Mouse (Mus musculus) bone marrow, adult 2 months (tissue): ENCODE measurements around the gene Stk10. TPM values are rescaled to one million over a fixed set of nuclear protein-coding genes. Genes with fewer than 3 reads are reported as not detected.

Source experiments
- H3K27ac ChIP-seq: fragments of 200-500 bp; 2 replicates; pipeline ENCODE4 v1.5.1; 2012; ENCODE audit warnings: low read depth, mild to moderate bottlenecking, control low read depth, inconsistent platforms, low read length; ENCODE audit not compliant: control insufficient read depth, poor library complexity, insufficient read depth
- H3K4me1 ChIP-seq: fragments of 200-500 bp; 2 replicates; pipeline ENCODE4 v1.6.1; 2011; ENCODE audit warnings: low read length; ENCODE audit not compliant: control insufficient read depth, insufficient read depth
- H3K4me3 ChIP-seq: fragments of 200-500 bp; replicated peaks from 2 replicates; pipeline ENCODE3; 2011; ENCODE audit warnings: mild to moderate bottlenecking, low read depth, low read length, control low read depth; ENCODE audit not compliant: control insufficient read depth
- CTCF ChIP-seq: fragments of 200-500 bp; IDR thresholded peaks from 2 replicates; pipeline ENCODE4 v1.5.1; 2011; ENCODE audit warnings: low read length, control low read depth; ENCODE audit not compliant: control insufficient read depth, insufficient read depth
- POLR2A ChIP-seq: fragments of 200-500 bp; IDR thresholded peaks from 2 replicates; pipeline ENCODE4 v1.6.1; 2011; ENCODE audit warnings: low read depth, mild to moderate bottlenecking, control low read depth, low read length, borderline replicate concordance; ENCODE audit not compliant: control insufficient read depth
- WGBS: fragments of 180-500 bp; shearing (Covaris S2); methylation state at CpG from one replicate; pipeline ENCODE4 v1.1.7; 2018; 5-methylcytosine and 5-hydroxymethylcytosine counted together
- polyA plus RNA-seq: library from polyadenylated mRNA; stranded (reverse); fragments of >200 nt; gene quantifications from 2 replicates; pipeline ENCODE4 v1.2.4, GENCODE M21; 2011; ENCODE audit warnings: low replicate concordance; ENCODE audit not compliant: missing spikeins, insufficient read depth, insufficient read length

The Stk10 gene
- polyA plus RNA-seq, 1 experiment = 23.9 TPM

GRCm38 (mm10) chr11:32558677-32559076, 25.6 kb downstream of the Stk10 start:
- no peak for TF ChIP-seq CTCF
- no peak for TF ChIP-seq POLR2A
- Histone ChIP-seq H3K4me1 (peaks cover 20% of the 10 kb centered on the region), H3K27ac (peak overlapping the region; percentile 74)

GRCm38 (mm10) chr11:32560015-32560770, 27.1 kb downstream of the Stk10 start:
- Histone ChIP-seq H3K4me1 (peaks cover 28% of the 10 kb centered on the region), H3K4me3 (no peak overlapping the region), H3K27ac (no peak overlapping the region)
- WGBS = 81% methylated on average over 12 of the region's 12 CpGs
- TF ChIP-seq CTCF (no peak), POLR2A (no peak)

More at GRCm38 (mm10) chr11:32558677-32559076, 25.6 kb downstream of the Stk10 start:
- H3K4me3 ChIP-seq = no peak overlapping the region
- WGBS = 8% methylated on average over 8 of the region's 8 CpGs

GRCm38 (mm10) chr11:32561465-32562355, 28.6 kb downstream of the Stk10 start:
- H3K4me1 ChIP-seq = peaks cover 29% of the 10 kb centered on the region
- H3K27ac ChIP-seq = no peak overlapping the region; the same call in 1 of the 2 replicates
- 34% methylated on average over 10 of the region's 10 CpGs for WGBS
- TF ChIP-seq POLR2A = no peak
- TF ChIP-seq CTCF = no peak
- H3K4me3 ChIP-seq = no peak overlapping the region

- WGBS = 47% methylated on average over 5 of the region's 5 CpGs
Measured at GRCm38 (mm10) chr11:32562706-32563105, 29.6 kb downstream of the Stk10 start.

GRCm38 (mm10) chr11:32563660-32564059, 30.6 kb downstream of the Stk10 start:
- TF ChIP-seq POLR2A = no peak
- TF ChIP-seq CTCF = no peak
- Histone ChIP-seq H3K4me1 (peaks cover 32% of the 10 kb centered on the region), H3K27ac (peak overlapping the region; percentile 47), H3K4me3 (no peak overlapping the region)
- 39% methylated on average over 3 of the region's 3 CpGs for WGBS

More at GRCm38 (mm10) chr11:32562706-32563105, 29.6 kb downstream of the Stk10 start:
- no peak overlapping the region for H3K4me3 ChIP-seq
- peaks cover 35% of the 10 kb centered on the region for H3K4me1 ChIP-seq
- no peak overlapping the region for H3K27ac ChIP-seq
- TF ChIP-seq CTCF (no peak), POLR2A (no peak)

- Histone ChIP-seq H3K27ac (peak overlapping the region; percentile 83), H3K4me3 (no peak overlapping the region), H3K4me1 (peaks cover 31% of the 10 kb centered on the region)
- TF ChIP-seq POLR2A = no peak
- no peak for TF ChIP-seq CTCF
- 28% methylated on average over 4 of the region's 4 CpGs for WGBS
Measured at GRCm38 (mm10) chr11:32564629-32565028, 31.5 kb downstream of the Stk10 start.

- WGBS = 7% methylated on average over 8 of the region's 8 CpGs
- Histone ChIP-seq H3K4me1 (peaks cover 31% of the 10 kb centered on the region), H3K27ac (peak overlapping the region; percentile 83), H3K4me3 (no peak overlapping the region)
- TF ChIP-seq POLR2A = no peak
- no peak for TF ChIP-seq CTCF
Measured at GRCm38 (mm10) chr11:32565088-32565487, 32.0 kb downstream of the Stk10 start.

GRCm38 (mm10) chr11:32566184-32566583, 33.1 kb downstream of the Stk10 start:
- no peak for TF ChIP-seq CTCF
- no peak for TF ChIP-seq POLR2A
- Histone ChIP-seq H3K4me1 (peaks cover 33% of the 10 kb centered on the region), H3K27ac (no peak overlapping the region), H3K4me3 (no peak overlapping the region)
- WGBS = 67% methylated on average over 6 of the region's 6 CpGs
